Mouse (Mus musculus): ENCODE data around the gene Krt7. TPM values are rescaled to one million over a fixed set of nuclear protein-coding genes. Genes with fewer than 3 reads are reported as not detected.

Gene Krt7
- polyA plus RNA-seq, 1 experiment from 2014 or later: 13.7 TPM

MicroRNAs within 50 kb of the gene (microRNA counts, 519-probe panel; counts per million panel counts)
- microRNA mmu-miR-1941-3p (322 counts per million, percentile 70 among the panel's probes with 10 or more counts), microRNA mmu-miR-1941-5p (322 counts per million, percentile 70 among the panel's probes with 10 or more counts)

Small RNA genes lying within 50 kb of the gene (microRNA-seq; reads per million reads assigned to microRNA genes)
- gene Mir1941: 1.1 reads per million

Other genes with a start within 250 kb of the Krt7 start
- gene Acvr1b, start 237.0 kb upstream of the Krt7 start, polyA plus RNA-seq (2014; fragmentation: Nextera tagmentation; extraction: Ambion mirVana): 7.3 and 8.7 TPM in 2 replicates
- gene Grasp, start 186.9 kb upstream of the Krt7 start, polyA plus RNA-seq (2014; fragmentation: Nextera tagmentation; extraction: Ambion mirVana): 3.8 and 5.5 TPM in 2 replicates
- gene Nr4a1, start 156.8 kb upstream of the Krt7 start, polyA plus RNA-seq (2014; fragmentation: Nextera tagmentation; extraction: Ambion mirVana): 6.0 and 6.6 TPM in 2 replicates
- gene Atg101, start 126.8 kb upstream of the Krt7 start, polyA plus RNA-seq (2014; fragmentation: Nextera tagmentation; extraction: Ambion mirVana): 49.5 and 50.4 TPM in 2 replicates
- 0.85 and 1.8 TPM in 2 replicates for gene 6030408B16Rik, start 117.8 kb upstream of the Krt7 start, polyA plus RNA-seq (2014; fragmentation: Nextera tagmentation; extraction: Ambion mirVana)
- 6.9 and 8.0 TPM in 2 replicates for gene Krt80, start 40.9 kb upstream of the Krt7 start, polyA plus RNA-seq (2014; fragmentation: Nextera tagmentation; extraction: Ambion mirVana)
- not detected in 2 replicates for gene Krt87, start 27.8 kb downstream of the Krt7 start, polyA plus RNA-seq (2014; fragmentation: Nextera tagmentation; extraction: Ambion mirVana)
- not detected in 2 replicates for gene Krt88, start 36.7 kb downstream of the Krt7 start, polyA plus RNA-seq (2014; fragmentation: Nextera tagmentation; extraction: Ambion mirVana)
- not detected in 2 replicates for gene Krt81, start 52.7 kb downstream of the Krt7 start, polyA plus RNA-seq (2014; fragmentation: Nextera tagmentation; extraction: Ambion mirVana)
- not detected in 2 replicates for gene Krt86, start 62.4 kb downstream of the Krt7 start, polyA plus RNA-seq (2014; fragmentation: Nextera tagmentation; extraction: Ambion mirVana)
- not detected in 2 replicates for gene Krt83, start 80.5 kb downstream of the Krt7 start, polyA plus RNA-seq (2014; fragmentation: Nextera tagmentation; extraction: Ambion mirVana)
- gene Gm49425, start 106.2 kb downstream of the Krt7 start, polyA plus RNA-seq (2014; fragmentation: Nextera tagmentation; extraction: Ambion mirVana): not detected in 2 replicates
- not detected in 2 replicates for gene Krt84, start 121.8 kb downstream of the Krt7 start, polyA plus RNA-seq (2014; fragmentation: Nextera tagmentation; extraction: Ambion mirVana)
- gene Krt82, start 139.6 kb downstream of the Krt7 start, polyA plus RNA-seq (2014; fragmentation: Nextera tagmentation; extraction: Ambion mirVana): not detected in 2 replicates
- not detected in 2 replicates for gene Krt90, start 151.9 kb downstream of the Krt7 start, polyA plus RNA-seq (2014; fragmentation: Nextera tagmentation; extraction: Ambion mirVana)
- gene Krt75, start 162.9 kb downstream of the Krt7 start, polyA plus RNA-seq (2014; fragmentation: Nextera tagmentation; extraction: Ambion mirVana): 0.05 TPM in 1 of 2 replicates, not detected in the other
- not detected in 2 replicates for gene Gm5414, start 217.1 kb downstream of the Krt7 start, polyA plus RNA-seq (2014; fragmentation: Nextera tagmentation; extraction: Ambion mirVana)
- not detected in 2 replicates for gene Gm5478, start 236.3 kb downstream of the Krt7 start, polyA plus RNA-seq (2014; fragmentation: Nextera tagmentation; extraction: Ambion mirVana)